Mouse (Mus musculus): ENCODE measurements around the gene N4bp3.
A peak's percentile ranks its signal among the peaks of the same experiment; 100 is the strongest.
"Not testable (repeated sequence)": the region's sequence is repeated elsewhere in the genome, so short reads cannot be mapped to it uniquely, and the experiment has no call there.

Gene N4bp3

GRCm38 (mm10) chr11:51627425-51627824 lies 23.2 kb downstream of the N4bp3 start:
- DNase-seq = no peak

- DNase-seq = no peak
Observed at GRCm38 (mm10) chr11:51625187-51625820, 25.3 kb downstream of the N4bp3 start.

- peak in 1 of 2 experiments; percentile 33 for DNase-seq
Observed at GRCm38 (mm10) chr11:51622971-51623491, 27.6 kb downstream of the N4bp3 start.

GRCm38 (mm10) chr11:51621776-51622175 lies 28.9 kb downstream of the N4bp3 start:
- DNase-seq = no peak

- no peak for DNase-seq
Observed at GRCm38 (mm10) chr11:51620084-51620483, 30.6 kb downstream of the N4bp3 start.

- peak; percentile 92 to 95 for DNase-seq
Observed at GRCm38 (mm10) chr11:51619409-51620060, 31.1 kb downstream of the N4bp3 start, which contains the start of gene Nhp2. Gene Nhp2, plus strand, starts transcription at chr11:51619735.

- DNase-seq = no peak
Observed at GRCm38 (mm10) chr11:51618894-51619408, 31.7 kb downstream of the N4bp3 start.

GRCm38 (mm10) chr11:51617693-51618092 lies 32.9 kb downstream of the N4bp3 start:
- DNase-seq = peak; percentile 83 to 87

GRCm38 (mm10) chr11:51616113-51616512 lies 34.5 kb downstream of the N4bp3 start:
- DNase-seq = not testable (repeated sequence)

GRCm38 (mm10) chr11:51615601-51616000 lies 35.0 kb downstream of the N4bp3 start:
- DNase-seq = peak; percentile 30 to 39

- no peak for DNase-seq
Observed at GRCm38 (mm10) chr11:51615129-51615528, 35.5 kb downstream of the N4bp3 start.

GRCm38 (mm10) chr11:51614256-51614655 lies 36.4 kb downstream of the N4bp3 start:
- no peak for DNase-seq

GRCm38 (mm10) chr11:51609940-51610339 lies 40.7 kb downstream of the N4bp3 start:
- not testable (repeated sequence) for DNase-seq

GRCm38 (mm10) chr11:51609266-51609909 lies 41.3 kb downstream of the N4bp3 start:
- no peak for DNase-seq

- DNase-seq = no peak
Observed at GRCm38 (mm10) chr11:51607096-51607738, 43.4 kb downstream of the N4bp3 start.

- peak; percentile 98 to 99 for DNase-seq
Observed at GRCm38 (mm10) chr11:51606447-51607095, 44.1 kb downstream of the N4bp3 start, which contains the start of gene Hnrnpab. Gene Hnrnpab, minus strand, starts transcription at chr11:51606847.

- peak; percentile 82 to 84 for DNase-seq
Observed at GRCm38 (mm10) chr11:51605602-51606446, 44.8 kb downstream of the N4bp3 start.

- no peak for DNase-seq
Observed at GRCm38 (mm10) chr11:51602253-51602652, 48.4 kb downstream of the N4bp3 start.

GRCm38 (mm10) chr11:51597553-51597952 lies 53.1 kb downstream of the N4bp3 start:
- DNase-seq = no peak

- DNase-seq = no peak
Observed at GRCm38 (mm10) chr11:51595459-51596083, 55.1 kb downstream of the N4bp3 start.
